Mouse (Mus musculus) stomach, postnatal 0 days (tissue): Measurements from ENCODE around the gene Gtf2f1. TPM values are rescaled to one million over a fixed set of nuclear protein-coding genes. Genes with fewer than 3 reads are reported as not detected.

Source experiments
- ATAC-seq: fragments of 200-750 bp; cut with Nextera tagmentation; 2 replicates; pipeline ENCODE4 v1.8.0; 2017; ENCODE audit not compliant: low FRiP score, low TSS enrichment
- DNase-seq: peaks from one replicate; pipeline ENCODE4 v3.0.0-alpha.2; 2016; ENCODE audit warnings: low spot score
- H3K27ac ChIP-seq: fragments of 300-500 bp; sonication (generic); replicated peaks from 2 replicates; pipeline ENCODE4 v1.5.1; 2014; ENCODE audit warnings: mild to moderate bottlenecking, control low read depth
- H3K27me3 ChIP-seq: fragments of 300-500 bp; sonication (generic); 2 replicates; pipeline ENCODE4 v1.6.1; 2014; ENCODE audit warnings: low read length; ENCODE audit not compliant: control insufficient read depth, insufficient read depth
- H3K36me3 ChIP-seq: fragments of 300-500 bp; sonication (generic); 2 replicates; pipeline ENCODE4 v1.6.1; 2014; ENCODE audit warnings: low read length, mixed read lengths; ENCODE audit not compliant: control insufficient read depth, insufficient read depth
- H3K4me1 ChIP-seq: fragments of 300-500 bp; sonication (generic); replicated peaks from 2 replicates; pipeline ENCODE4 v1.6.1; 2014; ENCODE audit warnings: antibody characterized with exemption; ENCODE audit not compliant: control insufficient read depth, insufficient read depth
- H3K4me2 ChIP-seq: fragments of 300-500 bp; sonication (generic); replicated peaks from 2 replicates; pipeline ENCODE4 v1.6.1; 2014; ENCODE audit warnings: low read depth, mild to moderate bottlenecking, control low read depth, moderate library complexity
- H3K4me3 ChIP-seq: fragments of 300-500 bp; sonication (generic); 2 replicates; pipeline ENCODE4 v1.5.1; 2014; ENCODE audit warnings: low read depth, low read length, control low read depth
- H3K9ac ChIP-seq: fragments of 300-500 bp; sonication (generic); 2 replicates; pipeline ENCODE4 v1.6.1; 2014; ENCODE audit warnings: mild to moderate bottlenecking, low read length, control low read depth, mixed read lengths
- H3K9me3 ChIP-seq: fragments of 300-500 bp; sonication (generic); 2 replicates; pipeline ENCODE4 v1.6.1; 2016; ENCODE audit warnings: low read length; ENCODE audit not compliant: control insufficient read depth
- CTCF ChIP-seq: IDR thresholded peaks from 2 replicates; pipeline ENCODE4 v1.5.1; 2016; ENCODE audit warnings: antibody characterized with exemption, low read depth, mild to moderate bottlenecking, moderate library complexity
- EP300 ChIP-seq: optimal IDR thresholded peaks from 2 replicates; pipeline ENCODE3; 2016; ENCODE audit warnings: antibody characterized with exemption
- WGBS: fragments of 180-500 bp; shearing (Covaris S2); extraction: QIAGEN DNeasy Blood & Tissue Kit; methylation state at CpG from one replicate; pipeline ENCODE4 v1.1.7; 2014; 5-methylcytosine and 5-hydroxymethylcytosine counted together
- polyA plus RNA-seq: library from polyadenylated mRNA; unstranded; fragments of >200 nt; fragmentation: Nextera tagmentation; extraction: Ambion mirVana; gene quantifications from 2 replicates; pipeline ENCODE4 v1.2.1, GENCODE M21; 2015

The Gtf2f1 gene
- polyA plus RNA-seq, 1 experiment from 2014 or later: 37.3 TPM

- H3K4me3 ChIP-seq: peak overlapping the region; percentile 29
- no peaks in the 10 kb centered on the region for H3K9me3 ChIP-seq
- H3K36me3 ChIP-seq: peaks cover 1% of the 10 kb centered on the region; the same call in 1 of the 2 replicates
- 0 out of 2 replicates have a peak, but pooled peaks cover 3% of the 10 kb centered on the region for H3K4me1 ChIP-seq
- under 1% methylated on average over 38 of the region's 38 CpGs for WGBS
- peak overlapping the region; percentile 57 for H3K4me2 ChIP-seq
- peak; percentile 41 for TF ChIP-seq CTCF
- TF ChIP-seq EP300: no peak
- ATAC-seq (peak; percentile 96), DNase-seq (peak; percentile 100)
- H3K27ac ChIP-seq: peak overlapping the region; percentile 84
- H3K9ac ChIP-seq: peak overlapping the region; percentile 63
- H3K27me3 ChIP-seq: no peaks in the 10 kb centered on the region
These were observed 20.8 kb upstream of the Gtf2f1 start for GRCm38 (mm10) chr17:57031661-57032420.

GRCm38 (mm10) chr17:57030931-57031660 is 20.0 kb upstream of the Gtf2f1 start, which contains the start of gene Khsrp:
Khsrp (minus strand) TSS chr17:57031522.
- WGBS: under 1% methylated on average over 64 of the region's 99 CpGs
- no peak for TF ChIP-seq CTCF
- TF ChIP-seq EP300: no peak
- Histone ChIP-seq H3K4me3 (peak within 1 kb of the TSS; percentile 82), H3K27me3 (no peaks in the 10 kb centered on the region), H3K36me3 (peaks cover 8% of the 10 kb centered on the region; the same call in 1 of the 2 replicates), H3K27ac (peak within 1 kb of the TSS; percentile 95), H3K4me2 (peak within 1 kb of the TSS; percentile 67), H3K9ac (peak within 1 kb of the TSS; percentile 100), H3K4me1 (0 out of 2 replicates have a peak, but pooled peaks cover 3% of the 10 kb centered on the region), H3K9me3 (no peaks in the 10 kb centered on the region)
- ATAC-seq (no peak), DNase-seq (peak; percentile 51)

GRCm38 (mm10) chr17:57029691-57030090 is 18.6 kb upstream of the Gtf2f1 start:
- TF ChIP-seq EP300 (no peak), CTCF (no peak)
- WGBS: 16% methylated on average over 8 of the region's 8 CpGs
- peak overlapping the region; percentile 67 for H3K4me2 ChIP-seq
- H3K9me3 ChIP-seq: no peaks in the 10 kb centered on the region
- no peak overlapping the region for H3K27ac ChIP-seq
- peak overlapping the region; percentile 82 for H3K4me3 ChIP-seq
- peak overlapping the region; percentile 100 for H3K9ac ChIP-seq
- H3K27me3 ChIP-seq: no peaks in the 10 kb centered on the region
- DNase-seq: no peak
- 0 out of 2 replicates have a peak, but pooled peaks cover 3% of the 10 kb centered on the region for H3K4me1 ChIP-seq
- no peak for ATAC-seq
- peaks cover 19% of the 10 kb centered on the region for H3K36me3 ChIP-seq

GRCm38 (mm10) chr17:57027471-57027870 is 16.4 kb upstream of the Gtf2f1 start:
- TF ChIP-seq CTCF (no peak), EP300 (no peak)
- H3K9ac ChIP-seq: no peak overlapping the region
- no peak overlapping the region for H3K4me2 ChIP-seq
- H3K9me3 ChIP-seq: no peaks in the 10 kb centered on the region
- H3K4me3 ChIP-seq: no peak overlapping the region
- no peak overlapping the region for H3K27ac ChIP-seq
- peaks cover 38% of the 10 kb centered on the region for H3K36me3 ChIP-seq
- WGBS: 80% methylated on average over 4 of the region's 4 CpGs
- ATAC-seq (no peak), DNase-seq (no peak)
- no peaks in the 10 kb centered on the region for H3K27me3 ChIP-seq
- 0 out of 2 replicates have a peak, but pooled peaks cover 2% of the 10 kb centered on the region for H3K4me1 ChIP-seq

- H3K4me3 ChIP-seq: no peak overlapping the region
- no peaks in the 10 kb centered on the region for H3K4me1 ChIP-seq
- no peaks in the 10 kb centered on the region for H3K27me3 ChIP-seq
- 88% methylated on average over 5 of the region's 5 CpGs for WGBS
- no peaks in the 10 kb centered on the region for H3K9me3 ChIP-seq
- no peak overlapping the region for H3K9ac ChIP-seq
- no peak overlapping the region for H3K4me2 ChIP-seq
- ATAC-seq (no peak), DNase-seq (no peak)
- no peak for TF ChIP-seq EP300
- TF ChIP-seq CTCF: no peak
- no peak overlapping the region for H3K27ac ChIP-seq
- H3K36me3 ChIP-seq: peaks cover 39% of the 10 kb centered on the region
These were observed 9.9 kb upstream of the Gtf2f1 start for GRCm38 (mm10) chr17:57020960-57021359.
